Mouse (Mus musculus): ENCODE data around the gene Lsm6. TPM values are rescaled to one million over a fixed set of nuclear protein-coding genes. Genes with fewer than 3 reads are reported as not detected.

Gene Lsm6
- polyA plus RNA-seq, 1 experiment from 2014 or later, result 197 TPM

- WGBS, result 63% methylated on average over 4 of the region's 4 CpGs
- no peaks in the 10 kb centered on the region for H3K4me1 ChIP-seq (ENCODE audit: control insufficient read depth, insufficient read depth, low read length)
- H3K27ac ChIP-seq (ENCODE audit: low read length), result no peak overlapping the region
- H3K9me3 ChIP-seq (replicated peaks; ENCODE audit: control insufficient read depth, low read length), result no peaks in the 10 kb centered on the region
- H3K4me2 ChIP-seq (ENCODE audit: low read depth, low read length), result no peak overlapping the region
- no peaks in the 10 kb centered on the region for H3K36me3 ChIP-seq (ENCODE audit: control insufficient read depth, insufficient read depth, low read length)
- H3K9ac ChIP-seq (ENCODE audit: low read length), result no peak overlapping the region
- H3K4me3 ChIP-seq (replicated peaks; ENCODE audit: low read length), result no peak overlapping the region
- H3K27me3 ChIP-seq (ENCODE audit: control insufficient read depth, insufficient read depth, low read length), result no peaks in the 10 kb centered on the region
- no peak for ATAC-seq (ENCODE audit: insufficient read depth, low FRiP score)
Measured at GRCm38 (mm10) chr8:78793231-78793630, 27.7 kb downstream of the Lsm6 start.

- no peak overlapping the region for H3K4me3 ChIP-seq (replicated peaks; ENCODE audit: low read length)
- 80% methylated on average over 9 of the region's 9 CpGs for WGBS
Measured at GRCm38 (mm10) chr8:78776816-78777215, 44.1 kb downstream of the Lsm6 start.

GRCm38 (mm10) chr8:78771256-78771655, 49.7 kb downstream of the Lsm6 start:
- Histone ChIP-seq H3K4me2 (ENCODE audit: low read depth, low read length) (no peak overlapping the region), H3K27me3 (ENCODE audit: control insufficient read depth, insufficient read depth, low read length) (no peaks in the 10 kb centered on the region), H3K36me3 (ENCODE audit: control insufficient read depth, insufficient read depth, low read length) (no peaks in the 10 kb centered on the region), H3K9me3 (replicated peaks; ENCODE audit: control insufficient read depth, low read length) (no peaks in the 10 kb centered on the region), H3K4me3 (replicated peaks; ENCODE audit: low read length) (no peak overlapping the region), H3K4me1 (ENCODE audit: control insufficient read depth, insufficient read depth, low read length) (no peaks in the 10 kb centered on the region), H3K9ac (ENCODE audit: low read length) (no peak overlapping the region), H3K27ac (ENCODE audit: low read length) (no peak overlapping the region)
- WGBS, result 61% methylated on average over 7 of the region's 7 CpGs
- ATAC-seq (ENCODE audit: insufficient read depth, low FRiP score), result peak; percentile 73; the same call in 1 of the 2 replicates

More at GRCm38 (mm10) chr8:78776816-78777215, 44.1 kb downstream of the Lsm6 start:
- Histone ChIP-seq H3K4me2 (ENCODE audit: low read depth, low read length) (no peak overlapping the region), H3K36me3 (ENCODE audit: control insufficient read depth, insufficient read depth, low read length) (no peaks in the 10 kb centered on the region), H3K27me3 (ENCODE audit: control insufficient read depth, insufficient read depth, low read length) (no peaks in the 10 kb centered on the region), H3K27ac (ENCODE audit: low read length) (no peak overlapping the region), H3K9me3 (replicated peaks; ENCODE audit: control insufficient read depth, low read length) (no peaks in the 10 kb centered on the region), H3K4me1 (ENCODE audit: control insufficient read depth, insufficient read depth, low read length) (no peaks in the 10 kb centered on the region), H3K9ac (ENCODE audit: low read length) (no peak overlapping the region)
- ATAC-seq (ENCODE audit: insufficient read depth, low FRiP score), result no peak

- Histone ChIP-seq H3K4me2 (ENCODE audit: low read depth, low read length) (no peak overlapping the region), H3K4me1 (ENCODE audit: control insufficient read depth, insufficient read depth, low read length) (no peaks in the 10 kb centered on the region), H3K36me3 (ENCODE audit: control insufficient read depth, insufficient read depth, low read length) (no peaks in the 10 kb centered on the region), H3K4me3 (replicated peaks; ENCODE audit: low read length) (no peak overlapping the region), H3K9ac (ENCODE audit: low read length) (no peak overlapping the region), H3K27me3 (ENCODE audit: control insufficient read depth, insufficient read depth, low read length) (no peaks in the 10 kb centered on the region), H3K27ac (ENCODE audit: low read length) (no peak overlapping the region), H3K9me3 (replicated peaks; ENCODE audit: control insufficient read depth, low read length) (no peaks in the 10 kb centered on the region)
- no peak for ATAC-seq (ENCODE audit: insufficient read depth, low FRiP score)
- 88% methylated on average over 3 of the region's 3 CpGs for WGBS
Measured at GRCm38 (mm10) chr8:78770584-78770983, 50.4 kb downstream of the Lsm6 start.

- 97% methylated on average over 1 of the region's 1 CpGs for WGBS
- Histone ChIP-seq H3K9ac (ENCODE audit: low read length) (no peak overlapping the region), H3K4me3 (replicated peaks; ENCODE audit: low read length) (no peak overlapping the region), H3K4me1 (ENCODE audit: control insufficient read depth, insufficient read depth, low read length) (no peaks in the 10 kb centered on the region), H3K27ac (ENCODE audit: low read length) (no peak overlapping the region), H3K36me3 (ENCODE audit: control insufficient read depth, insufficient read depth, low read length) (no peaks in the 10 kb centered on the region), H3K9me3 (replicated peaks; ENCODE audit: control insufficient read depth, low read length) (no peaks in the 10 kb centered on the region), H3K4me2 (ENCODE audit: low read depth, low read length) (no peak overlapping the region), H3K27me3 (ENCODE audit: control insufficient read depth, insufficient read depth, low read length) (no peaks in the 10 kb centered on the region)
- ATAC-seq (ENCODE audit: insufficient read depth, low FRiP score), result no peak
Measured at GRCm38 (mm10) chr8:78765556-78765955, 55.4 kb downstream of the Lsm6 start.

- Histone ChIP-seq H3K4me2 (ENCODE audit: low read depth, low read length) (no peak overlapping the region), H3K27ac (ENCODE audit: low read length) (no peak overlapping the region), H3K9me3 (replicated peaks; ENCODE audit: control insufficient read depth, low read length) (no peaks in the 10 kb centered on the region), H3K9ac (ENCODE audit: low read length) (no peak overlapping the region), H3K4me3 (replicated peaks; ENCODE audit: low read length) (no peak overlapping the region), H3K4me1 (ENCODE audit: control insufficient read depth, insufficient read depth, low read length) (no peaks in the 10 kb centered on the region), H3K27me3 (ENCODE audit: control insufficient read depth, insufficient read depth, low read length) (no peaks in the 10 kb centered on the region), H3K36me3 (ENCODE audit: control insufficient read depth, insufficient read depth, low read length) (no peaks in the 10 kb centered on the region)
- ATAC-seq (ENCODE audit: insufficient read depth, low FRiP score), result no peak
Measured at GRCm38 (mm10) chr8:78764976-78765375, 56.0 kb downstream of the Lsm6 start.

- Histone ChIP-seq H3K4me1 (ENCODE audit: control insufficient read depth, insufficient read depth, low read length) (no peaks in the 10 kb centered on the region), H3K9me3 (replicated peaks; ENCODE audit: control insufficient read depth, low read length) (no peaks in the 10 kb centered on the region), H3K4me2 (ENCODE audit: low read depth, low read length) (no peak overlapping the region), H3K27ac (ENCODE audit: low read length) (no peak overlapping the region), H3K4me3 (replicated peaks; ENCODE audit: low read length) (no peak overlapping the region), H3K9ac (ENCODE audit: low read length) (no peak overlapping the region), H3K36me3 (ENCODE audit: control insufficient read depth, insufficient read depth, low read length) (no peaks in the 10 kb centered on the region), H3K27me3 (ENCODE audit: control insufficient read depth, insufficient read depth, low read length) (no peaks in the 10 kb centered on the region)
- no peak for ATAC-seq (ENCODE audit: insufficient read depth, low FRiP score)
Measured at GRCm38 (mm10) chr8:78759139-78759538, 61.8 kb downstream of the Lsm6 start.

GRCm38 (mm10) chr8:78754986-78755385, 66.0 kb downstream of the Lsm6 start:
- H3K36me3 ChIP-seq (ENCODE audit: control insufficient read depth, insufficient read depth, low read length), result no peaks in the 10 kb centered on the region
- H3K4me2 ChIP-seq (ENCODE audit: low read depth, low read length), result no peak overlapping the region
- no peak overlapping the region for H3K9ac ChIP-seq (ENCODE audit: low read length)
- H3K27ac ChIP-seq (ENCODE audit: low read length), result no peak overlapping the region
- no peaks in the 10 kb centered on the region for H3K9me3 ChIP-seq (replicated peaks; ENCODE audit: control insufficient read depth, low read length)
- 0 out of 2 replicates have a peak, but pooled peaks cover 5% of the 10 kb centered on the region for H3K4me1 ChIP-seq (ENCODE audit: control insufficient read depth, insufficient read depth, low read length)
- no peak overlapping the region for H3K4me3 ChIP-seq (replicated peaks; ENCODE audit: low read length)
- no peak for ATAC-seq (ENCODE audit: insufficient read depth, low FRiP score)
- H3K27me3 ChIP-seq (ENCODE audit: control insufficient read depth, insufficient read depth, low read length), result no peaks in the 10 kb centered on the region
- WGBS, result 78% methylated on average over 4 of the region's 4 CpGs
